Mouse (Mus musculus): ENCODE measurements around the gene Lpin3.

- TF ChIP-seq POLR2A (IDR thresholded peaks at IDR 0.05; ENCODE audit: borderline replicate concordance, extremely low read depth, low read depth, low read length) (no peak), CTCF (IDR thresholded peaks at IDR 0.05; ENCODE audit: insufficient read depth, low read length) (no peak)
These were observed 40.8 kb downstream of the Lpin3 start for GRCm38 (mm10) chr2:160921285-160921684.
